Mouse (Mus musculus) lung, postnatal 36 days (tissue): ENCODE results near the gene Fam19a4.
"Not testable (repeated sequence)": the region's sequence is repeated elsewhere in the genome, so short reads cannot be mapped to it uniquely, and the experiment has no call there.

ENCODE experiments used
- DNase-seq: peaks from one replicate; pipeline ENCODE4 v3.0.0; 2022; ENCODE audit warnings: mixed read lengths

The Fam19a4 gene

GRCm38 (mm10) chr6:96935776-96936175, 124.4 kb downstream of the Fam19a4 start:
- no peak for DNase-seq

GRCm38 (mm10) chr6:96909061-96909480, 151.1 kb downstream of the Fam19a4 start:
- no peak for DNase-seq

- not testable (repeated sequence) for DNase-seq
Observed at GRCm38 (mm10) chr6:96877105-96877504, 183.1 kb downstream of the Fam19a4 start.

GRCm38 (mm10) chr6:96876651-96877050, 183.6 kb downstream of the Fam19a4 start:
- DNase-seq: not testable (repeated sequence)

- DNase-seq: no peak
Observed at GRCm38 (mm10) chr6:96853065-96853464, 207.1 kb downstream of the Fam19a4 start.

- DNase-seq: peak; percentile 0
Observed at GRCm38 (mm10) chr6:96843944-96844343, 216.3 kb downstream of the Fam19a4 start.

- no peak for DNase-seq
Observed at GRCm38 (mm10) chr6:96840634-96841033, 219.6 kb downstream of the Fam19a4 start.

GRCm38 (mm10) chr6:96826626-96827025, 233.6 kb downstream of the Fam19a4 start:
- no peak for DNase-seq

GRCm38 (mm10) chr6:96802981-96803380, 257.2 kb downstream of the Fam19a4 start:
- no peak for DNase-seq

- DNase-seq: no peak
Observed at GRCm38 (mm10) chr6:96798746-96799145, 261.5 kb downstream of the Fam19a4 start.

- DNase-seq: no peak
Observed at GRCm38 (mm10) chr6:96797451-96797850, 262.8 kb downstream of the Fam19a4 start.
